Mouse (Mus musculus): ENCODE results near the gene Grik4. TPM values are rescaled to one million over a fixed set of nuclear protein-coding genes. Genes with fewer than 3 reads are reported as not detected.

The Grik4 gene
- polyA plus RNA-seq, 1 experiment from 2014 or later, result 0.78 TPM

- H3K9me3 ChIP-seq (ENCODE audit: control insufficient read depth, low read length), result no peaks in the 10 kb centered on the region
- H3K36me3 ChIP-seq (ENCODE audit: control insufficient read depth, insufficient read depth, low read length), result no peaks in the 10 kb centered on the region
- H3K27ac ChIP-seq (replicated peaks; ENCODE audit: low read depth, low read length), result no peak overlapping the region
- peak; percentile 56; the same call in 1 of the 2 replicates for ATAC-seq (ENCODE audit: low read depth)
- H3K4me3 ChIP-seq (ENCODE audit: low read depth, low read length), result no peak overlapping the region
- H3K9ac ChIP-seq (ENCODE audit: low read depth, low read length), result no peak overlapping the region
- WGBS, result 69% methylated on average over 7 of the region's 7 CpGs
- DNase-seq (ENCODE audit: low spot score), result peak; percentile 41
- no peaks in the 10 kb centered on the region for H3K27me3 ChIP-seq (replicated peaks; ENCODE audit: control insufficient read depth, insufficient read depth, low read length)
- H3K4me2 ChIP-seq (ENCODE audit: low read depth, low read length), result no peak overlapping the region
- 0 out of 2 replicates have a peak, but pooled peaks cover 3% of the 10 kb centered on the region for H3K4me1 ChIP-seq (ENCODE audit: control insufficient read depth, insufficient read depth, low read length)
Measured at GRCm38 (mm10) chr9:42530221-42531152, 413.8 kb downstream of the Grik4 start.

- Histone ChIP-seq H3K27me3 (replicated peaks; ENCODE audit: control insufficient read depth, insufficient read depth, low read length) (peaks cover 8% of the 10 kb centered on the region; the same call in 1 of the 2 replicates), H3K36me3 (ENCODE audit: control insufficient read depth, insufficient read depth, low read length) (no peaks in the 10 kb centered on the region), H3K27ac (replicated peaks; ENCODE audit: low read depth, low read length) (peak overlapping the region; percentile 36; the same call in 1 of the 2 replicates), H3K4me1 (ENCODE audit: control insufficient read depth, insufficient read depth, low read length) (no peaks in the 10 kb centered on the region; the same call in 1 of the 2 replicates), H3K9me3 (ENCODE audit: control insufficient read depth, low read length) (no peaks in the 10 kb centered on the region), H3K9ac (ENCODE audit: low read depth, low read length) (peak overlapping the region; percentile 61), H3K4me3 (ENCODE audit: low read depth, low read length) (peak overlapping the region; percentile 41), H3K4me2 (ENCODE audit: low read depth, low read length) (peak overlapping the region; percentile 76)
- ATAC-seq (ENCODE audit: low read depth), result peak; percentile 64
- WGBS, result 8% methylated on average over 33 of the region's 36 CpGs
- peak; percentile 72 for DNase-seq (ENCODE audit: low spot score)
Measured at GRCm38 (mm10) chr9:42520587-42521084, 423.7 kb downstream of the Grik4 start.

- no peak overlapping the region for H3K9ac ChIP-seq (ENCODE audit: low read depth, low read length)
- H3K27me3 ChIP-seq (replicated peaks; ENCODE audit: control insufficient read depth, insufficient read depth, low read length), result peaks cover 8% of the 10 kb centered on the region; the same call in 1 of the 2 replicates
- DNase-seq (ENCODE audit: low spot score), result no peak
- no peaks in the 10 kb centered on the region for H3K36me3 ChIP-seq (ENCODE audit: control insufficient read depth, insufficient read depth, low read length)
- no peak for ATAC-seq (ENCODE audit: low read depth)
- H3K4me3 ChIP-seq (ENCODE audit: low read depth, low read length), result no peak overlapping the region
- H3K9me3 ChIP-seq (ENCODE audit: control insufficient read depth, low read length), result no peaks in the 10 kb centered on the region
- H3K4me1 ChIP-seq (ENCODE audit: control insufficient read depth, insufficient read depth, low read length), result peaks cover 9% of the 10 kb centered on the region
- no peak overlapping the region for H3K4me2 ChIP-seq (ENCODE audit: low read depth, low read length)
- 67% methylated on average over 14 of the region's 14 CpGs for WGBS
- no peak overlapping the region for H3K27ac ChIP-seq (replicated peaks; ENCODE audit: low read depth, low read length)
Measured at GRCm38 (mm10) chr9:42518163-42518562, 426.1 kb downstream of the Grik4 start.

- Histone ChIP-seq H3K27ac (replicated peaks; ENCODE audit: low read depth, low read length) (no peak overlapping the region), H3K4me1 (ENCODE audit: control insufficient read depth, insufficient read depth, low read length) (peaks cover 9% of the 10 kb centered on the region), H3K27me3 (replicated peaks; ENCODE audit: control insufficient read depth, insufficient read depth, low read length) (no peaks in the 10 kb centered on the region), H3K36me3 (ENCODE audit: control insufficient read depth, insufficient read depth, low read length) (no peaks in the 10 kb centered on the region), H3K9me3 (ENCODE audit: control insufficient read depth, low read length) (no peaks in the 10 kb centered on the region), H3K4me3 (ENCODE audit: low read depth, low read length) (no peak overlapping the region), H3K4me2 (ENCODE audit: low read depth, low read length) (no peak overlapping the region), H3K9ac (ENCODE audit: low read depth, low read length) (no peak overlapping the region)
- no peak for DNase-seq (ENCODE audit: low spot score)
- ATAC-seq (ENCODE audit: low read depth), result no peak
- 80% methylated on average over 5 of the region's 5 CpGs for WGBS
Measured at GRCm38 (mm10) chr9:42513159-42513558, 431.1 kb downstream of the Grik4 start.

GRCm38 (mm10) chr9:42512312-42512711, 432.0 kb downstream of the Grik4 start:
- DNase-seq (ENCODE audit: low spot score) (no peak), ATAC-seq (ENCODE audit: low read depth) (no peak)
- H3K27me3 ChIP-seq (replicated peaks; ENCODE audit: control insufficient read depth, insufficient read depth, low read length), result no peaks in the 10 kb centered on the region
- WGBS, result 86% methylated on average over 4 of the region's 4 CpGs
- no peak overlapping the region for H3K4me3 ChIP-seq (ENCODE audit: low read depth, low read length)
- H3K9ac ChIP-seq (ENCODE audit: low read depth, low read length), result no peak overlapping the region
- peaks cover 9% of the 10 kb centered on the region for H3K4me1 ChIP-seq (ENCODE audit: control insufficient read depth, insufficient read depth, low read length)
- no peaks in the 10 kb centered on the region for H3K9me3 ChIP-seq (ENCODE audit: control insufficient read depth, low read length)
- no peak overlapping the region for H3K4me2 ChIP-seq (ENCODE audit: low read depth, low read length)
- no peaks in the 10 kb centered on the region for H3K36me3 ChIP-seq (ENCODE audit: control insufficient read depth, insufficient read depth, low read length)
- H3K27ac ChIP-seq (replicated peaks; ENCODE audit: low read depth, low read length), result no peak overlapping the region

GRCm38 (mm10) chr9:42508235-42508634, 436.1 kb downstream of the Grik4 start:
- Histone ChIP-seq H3K4me3 (ENCODE audit: low read depth, low read length) (no peak overlapping the region), H3K4me1 (ENCODE audit: control insufficient read depth, insufficient read depth, low read length) (peaks cover 7% of the 10 kb centered on the region; the same call in 1 of the 2 replicates), H3K36me3 (ENCODE audit: control insufficient read depth, insufficient read depth, low read length) (no peaks in the 10 kb centered on the region), H3K27ac (replicated peaks; ENCODE audit: low read depth, low read length) (no peak overlapping the region), H3K9me3 (ENCODE audit: control insufficient read depth, low read length) (no peaks in the 10 kb centered on the region), H3K9ac (ENCODE audit: low read depth, low read length) (no peak overlapping the region), H3K4me2 (ENCODE audit: low read depth, low read length) (no peak overlapping the region), H3K27me3 (replicated peaks; ENCODE audit: control insufficient read depth, insufficient read depth, low read length) (no peaks in the 10 kb centered on the region)
- no peak for DNase-seq (ENCODE audit: low spot score)
- no peak for ATAC-seq (ENCODE audit: low read depth)
- WGBS, result 68% methylated on average over 7 of the region's 7 CpGs

- Histone ChIP-seq H3K9me3 (ENCODE audit: control insufficient read depth, low read length) (no peaks in the 10 kb centered on the region), H3K9ac (ENCODE audit: low read depth, low read length) (no peak within 1 kb of the TSS), H3K4me2 (ENCODE audit: low read depth, low read length) (no peak within 1 kb of the TSS), H3K27ac (replicated peaks; ENCODE audit: low read depth, low read length) (no peak within 1 kb of the TSS), H3K4me3 (ENCODE audit: low read depth, low read length) (no peak within 1 kb of the TSS), H3K4me1 (ENCODE audit: control insufficient read depth, insufficient read depth, low read length) (peaks cover 7% of the 10 kb centered on the region; the same call in 1 of the 2 replicates), H3K27me3 (replicated peaks; ENCODE audit: control insufficient read depth, insufficient read depth, low read length) (no peaks in the 10 kb centered on the region), H3K36me3 (ENCODE audit: control insufficient read depth, insufficient read depth, low read length) (no peaks in the 10 kb centered on the region)
- WGBS, result 78% methylated on average over 6 of the region's 6 CpGs
- DNase-seq (ENCODE audit: low spot score), result no peak
- ATAC-seq (ENCODE audit: low read depth), result no peak
Measured at GRCm38 (mm10) chr9:42507709-42508108, 436.6 kb downstream of the Grik4 start, which contains the start of gene Tbcel. Tbcel (minus strand) TSS chr9:42507809.

- Histone ChIP-seq H3K36me3 (ENCODE audit: control insufficient read depth, insufficient read depth, low read length) (no peaks in the 10 kb centered on the region), H3K9me3 (ENCODE audit: control insufficient read depth, low read length) (no peaks in the 10 kb centered on the region), H3K4me3 (ENCODE audit: low read depth, low read length) (no peak overlapping the region), H3K4me1 (ENCODE audit: control insufficient read depth, insufficient read depth, low read length) (peaks cover 7% of the 10 kb centered on the region; the same call in 1 of the 2 replicates), H3K9ac (ENCODE audit: low read depth, low read length) (no peak overlapping the region), H3K27me3 (replicated peaks; ENCODE audit: control insufficient read depth, insufficient read depth, low read length) (no peaks in the 10 kb centered on the region), H3K4me2 (ENCODE audit: low read depth, low read length) (no peak overlapping the region), H3K27ac (replicated peaks; ENCODE audit: low read depth, low read length) (no peak overlapping the region)
- no peak for DNase-seq (ENCODE audit: low spot score)
- no peak for ATAC-seq (ENCODE audit: low read depth)
- 81% methylated on average over 1 of the region's 1 CpGs for whole genome bisulfite sequencing
Measured at GRCm38 (mm10) chr9:42507022-42507421, 437.3 kb downstream of the Grik4 start.
